Mouse (Mus musculus) frontal cortex, postnatal 14 days (tissue): ENCODE measurements at regions not wholly inside any gene's neighbourhood (a gene's known extent, or its start where the extent isn't known, plus 50 kb on each side); places are given as distances from the start of the nearest gene placed in this dataset.

ENCODE experiments used
- DNase-seq, 2 experiments: peaks; one replicate each; pipeline ENCODE4 v3.0.0; 2022; ENCODE audit warnings: low spot score in 2 of 2

DNA sequence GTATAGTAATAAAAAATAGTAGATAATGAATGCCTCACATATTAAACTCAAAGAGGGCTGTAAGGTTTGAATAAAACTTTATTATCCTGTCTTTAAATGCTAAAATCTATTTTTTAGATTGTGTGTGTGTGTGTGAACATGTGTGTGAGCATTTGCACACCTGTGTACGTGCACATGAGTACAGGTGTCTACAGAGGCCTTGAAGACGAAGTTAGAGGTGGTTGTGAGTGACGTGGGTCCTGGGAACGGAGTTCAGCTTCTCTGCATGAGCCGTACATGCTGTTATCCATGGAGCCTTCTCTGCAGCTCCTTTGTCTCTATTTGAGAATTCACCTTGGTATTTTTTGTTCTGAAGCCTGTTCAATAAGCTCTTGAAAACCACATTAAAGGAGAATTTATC is 129.8 kb upstream of the Hmgn3 start:
- DNase-seq, result no peak

GRCm38 (mm10) chr9:83273361-83273975 is 127.0 kb upstream of the Hmgn3 start:
- DNase-seq, result no peak

- DNase-seq, result no peak
Measured at GRCm38 (mm10) chr9:83265736-83266135, 119.3 kb upstream of the Hmgn3 start.

DNA sequence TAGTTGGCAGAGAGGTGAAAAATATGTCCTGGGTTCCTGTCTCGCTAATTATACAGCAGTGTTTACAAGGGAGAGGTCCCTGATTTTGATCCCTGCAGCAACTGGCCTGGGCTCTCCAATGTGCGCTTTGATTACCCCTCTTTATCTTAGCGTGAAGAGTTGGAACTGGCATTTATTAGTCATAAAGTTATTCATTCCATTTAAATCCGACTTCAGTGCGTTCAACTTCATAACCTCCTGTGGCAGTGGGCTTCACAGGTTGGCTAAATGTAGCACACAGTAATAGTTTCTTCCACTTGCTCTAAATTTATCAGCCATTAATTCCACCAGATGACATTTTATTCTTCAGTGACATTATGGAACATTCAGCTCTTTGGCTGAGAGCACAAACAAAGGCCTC is 113.0 kb upstream of the Hmgn3 start:
- no peak for DNase-seq

DNA sequence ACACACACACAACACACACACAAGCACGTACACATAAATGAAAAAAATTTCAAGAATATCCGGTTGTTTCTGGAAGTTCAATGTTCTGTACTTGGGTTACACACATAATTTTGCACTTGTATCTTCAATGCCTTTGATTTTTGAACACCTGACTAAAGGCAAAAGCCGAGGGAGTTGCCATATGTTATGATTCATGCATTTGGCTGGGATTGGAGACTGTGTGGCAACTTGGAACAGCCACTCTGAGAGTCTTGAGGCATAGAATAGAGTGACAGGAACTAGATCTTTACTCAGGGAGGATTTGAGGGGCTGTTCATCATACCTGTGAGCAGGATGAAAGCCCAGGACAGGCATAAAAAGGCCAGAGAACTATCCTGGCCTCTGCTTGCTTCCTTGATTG is 112.5 kb upstream of the Hmgn3 start:
- DNase-seq, result no peak

DNA sequence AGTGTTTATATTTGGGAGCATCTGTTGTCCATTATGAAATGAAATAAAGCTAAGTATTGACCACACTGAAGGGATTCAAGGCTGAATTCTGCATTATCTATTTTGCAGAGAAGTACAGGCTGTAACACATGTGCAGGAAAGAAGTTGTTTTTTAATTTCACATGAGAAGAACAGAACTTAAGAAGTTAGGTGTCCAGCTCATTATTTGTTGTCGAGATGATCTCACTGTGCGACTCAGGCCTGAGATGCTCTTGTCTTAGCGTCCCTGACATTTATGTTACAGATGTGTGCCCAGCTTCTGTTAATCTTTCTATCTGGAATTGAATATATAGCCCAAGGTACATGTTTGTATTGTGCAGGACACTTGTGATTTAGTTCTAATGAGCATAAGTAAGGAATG is 112.0 kb upstream of the Hmgn3 start:
- DNase-seq, result no peak

DNA sequence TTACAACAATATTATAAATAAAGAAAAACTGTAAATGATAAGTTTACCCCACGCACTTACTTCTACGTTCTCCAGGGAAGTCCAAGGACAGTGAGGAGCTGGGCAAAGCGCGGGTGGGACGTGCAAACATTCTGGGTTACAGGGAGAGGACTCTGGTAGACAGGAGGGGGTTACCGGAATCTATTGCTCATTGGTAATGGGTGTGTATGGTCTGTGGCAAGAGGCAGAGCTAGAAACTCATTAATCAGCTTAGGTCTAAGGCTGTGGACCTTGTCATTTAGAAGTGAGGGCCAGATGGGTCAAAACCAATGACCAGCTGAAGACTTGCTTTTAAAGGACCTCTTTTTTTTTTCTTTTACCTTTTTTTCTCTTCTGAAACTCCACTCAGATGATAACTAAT is 107.9 kb upstream of the Hmgn3 start:
- DNase-seq, result no peak

GRCm38 (mm10) chr9:83253789-83254188 is 107.3 kb upstream of the Hmgn3 start:
- no peak for DNase-seq

- no peak for DNase-seq
Measured at GRCm38 (mm10) chr9:83251793-83252192, 105.3 kb upstream of the Hmgn3 start.

DNA sequence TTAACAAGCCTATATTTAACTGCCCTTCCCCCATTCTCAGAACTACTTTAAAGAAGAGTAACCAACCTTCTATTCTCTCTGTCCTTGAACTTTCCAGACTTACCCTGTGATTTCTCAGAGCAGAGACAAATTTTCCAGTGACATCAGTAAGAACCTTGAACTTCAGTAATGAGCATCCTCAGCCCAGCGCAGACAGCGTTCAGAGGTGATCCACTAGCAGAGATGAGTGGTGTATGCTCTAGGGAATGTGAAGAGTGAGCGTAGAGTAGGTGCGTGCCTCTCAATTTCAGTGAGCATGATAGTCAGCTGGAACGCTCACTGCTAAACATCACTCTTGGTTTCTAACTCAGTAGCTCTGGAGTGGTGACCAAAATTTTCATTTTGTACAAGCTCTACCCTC is 103.4 kb upstream of the Hmgn3 start:
- DNase-seq, result no peak

- no peak for DNase-seq
Measured at GRCm38 (mm10) chr9:83248164-83248730, 101.8 kb upstream of the Hmgn3 start.

- DNase-seq, result no peak
Measured at GRCm38 (mm10) chr9:83247066-83247668, 100.7 kb upstream of the Hmgn3 start.

DNA sequence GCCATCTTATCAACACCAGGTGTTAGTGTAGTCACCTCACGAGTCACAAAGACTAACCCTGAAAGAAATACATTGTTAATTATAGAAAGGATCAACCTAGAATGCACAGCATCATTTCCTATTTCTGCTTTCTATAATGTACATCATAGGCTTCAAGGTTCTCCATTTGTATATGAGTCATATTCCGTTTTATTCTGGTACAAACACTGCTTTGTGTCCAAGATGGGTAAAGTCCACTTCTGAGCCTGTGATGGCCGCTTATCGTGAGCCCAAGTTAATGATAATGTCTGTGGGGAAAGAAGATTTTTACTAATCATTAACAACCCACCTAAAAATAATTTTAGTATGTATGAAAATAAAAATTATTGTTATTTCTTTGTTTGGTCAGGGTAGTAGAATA is 94.6 kb upstream of the Hmgn3 start:
- DNase-seq, result no peak

DNA sequence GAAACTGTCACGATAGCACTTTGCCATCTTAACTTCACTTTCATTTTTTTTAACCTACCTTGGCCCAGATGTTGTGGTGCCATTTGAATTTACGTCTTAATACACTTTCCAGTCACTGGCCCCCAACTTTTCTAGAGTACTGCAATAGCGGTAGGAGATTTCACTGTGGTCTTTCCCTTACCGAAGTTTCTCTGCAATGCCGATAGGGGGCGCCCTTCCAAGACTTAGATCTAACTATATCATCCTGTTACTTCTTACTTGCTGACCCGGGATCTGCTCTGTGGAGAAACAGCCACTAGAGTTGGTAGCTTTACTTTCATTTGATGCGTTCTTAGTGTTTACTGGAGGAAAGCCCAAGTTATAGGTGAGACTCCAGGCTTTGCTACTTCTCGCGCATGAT is 92.6 kb upstream of the Hmgn3 start:
- DNase-seq, result no peak

DNA sequence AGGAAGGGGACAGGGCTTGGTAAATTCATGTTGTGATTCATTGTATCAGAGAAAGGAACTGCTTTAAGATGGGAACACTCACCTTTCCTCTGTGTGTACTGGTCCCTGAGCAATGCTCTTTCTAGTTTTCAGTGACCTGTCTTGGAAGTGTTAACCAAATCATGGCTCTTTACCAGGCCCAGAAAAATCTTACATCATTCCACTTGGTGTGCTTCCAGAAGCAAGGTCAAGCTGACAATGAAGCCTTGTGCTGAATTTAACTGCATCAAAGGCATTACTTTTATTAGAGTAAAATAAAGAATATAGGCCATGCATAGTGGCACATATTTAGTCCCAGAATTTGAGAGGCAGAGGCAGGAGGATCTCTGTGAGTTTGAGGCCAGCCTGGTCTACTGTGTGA is 75.4 kb upstream of the Hmgn3 start:
- DNase-seq, result no peak

GRCm38 (mm10) chr9:83202583-83202982 is 56.1 kb upstream of the Hmgn3 start:
- DNase-seq, result no peak

GRCm38 (mm10) chr9:83199771-83200170 is 53.3 kb upstream of the Hmgn3 start:
- DNase-seq, result no peak

- no peak for DNase-seq
Measured at GRCm38 (mm10) chr9:83199176-83199575, 52.7 kb upstream of the Hmgn3 start.

DNA sequence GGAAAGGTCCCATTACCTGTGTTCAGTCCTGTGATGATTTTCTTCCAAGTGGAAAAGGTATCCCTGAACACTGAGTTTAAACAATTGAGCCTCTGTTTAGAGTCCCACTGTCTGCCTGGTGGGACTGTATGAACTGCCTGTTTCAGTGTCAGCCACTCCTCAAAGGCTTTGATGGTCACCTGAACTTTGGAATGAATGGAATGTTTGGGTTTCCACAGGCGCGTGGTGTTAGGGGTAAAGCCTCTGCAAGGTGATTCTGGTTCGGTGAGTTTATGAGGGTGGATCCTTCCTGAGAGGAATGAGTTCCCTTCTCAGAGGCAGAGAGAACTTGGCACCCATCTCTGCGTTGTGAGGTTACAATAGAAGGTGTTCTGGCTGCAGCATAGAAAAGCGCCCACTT is 50.5 kb upstream of the Hmgn3 start:
- DNase-seq, result no peak
